Mouse (Mus musculus) frontal cortex, postnatal 36 days (tissue): ENCODE measurements around the gene Smim17.
"Not testable (repeated sequence)": the region's sequence is repeated elsewhere in the genome, so short reads cannot be mapped to it uniquely, and the experiment has no call there.

Experiments
- DNase-seq, 2 experiments: peaks; one replicate each; pipeline ENCODE4 v3.0.0; 2022; ENCODE audit warnings: low spot score in 2 of 2

Gene Smim17

DNA sequence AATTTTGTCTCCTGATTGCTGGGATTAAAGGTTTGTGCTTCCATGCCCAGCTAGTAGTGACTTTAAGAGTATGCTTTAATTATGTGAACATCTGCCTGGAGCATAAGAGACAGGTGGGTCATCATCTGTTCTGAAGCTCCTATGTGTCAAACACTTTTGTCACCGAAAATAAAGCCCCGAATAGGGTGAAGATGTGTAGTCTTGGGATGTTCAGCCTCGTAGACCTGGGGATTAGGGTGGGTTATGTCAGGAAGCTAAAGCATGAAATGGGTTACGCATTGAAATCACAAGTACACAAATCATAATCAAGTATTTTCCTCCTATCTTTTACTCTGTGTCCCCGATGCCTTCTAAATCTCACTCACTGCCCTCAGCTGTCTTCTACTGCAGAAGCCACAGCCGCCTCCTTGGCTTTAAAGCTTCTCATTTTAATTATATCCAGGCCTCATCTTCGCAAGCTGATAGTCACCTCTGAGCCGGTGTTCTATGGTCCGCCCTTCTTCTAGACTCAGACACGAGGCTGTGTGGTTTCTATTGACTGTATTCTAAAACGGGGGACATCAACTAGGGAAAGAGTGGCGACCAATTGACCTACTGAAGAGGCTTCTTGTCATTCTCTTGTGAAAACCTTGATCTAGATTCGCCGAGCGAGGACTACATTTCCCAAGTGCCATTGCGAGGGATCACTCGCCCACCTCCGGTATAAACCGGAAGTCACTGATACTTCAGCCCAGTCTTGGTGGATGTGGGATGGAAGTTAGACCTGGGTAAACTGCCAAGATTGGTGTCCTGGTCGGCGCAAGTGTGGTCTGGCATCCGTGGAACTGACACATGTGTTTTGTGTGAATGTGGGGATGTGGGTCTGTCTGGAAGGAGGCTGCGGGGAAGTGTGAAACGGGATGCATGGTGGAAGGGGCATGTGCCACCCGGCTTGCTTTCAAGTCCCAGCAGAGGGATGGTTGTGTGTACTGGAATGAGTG lies at the start of gene Smim17:
Gene Smim17 (plus strand): TSS at position 720 of the 980 bp plus-strand sequence.
- peak; percentile 75 to 84 for DNase-seq

- no peak for DNase-seq
Measured at GRCm38 (mm10) chr7:6358121-6358520, 40.4 kb upstream of the Smim17 start.

- DNase-seq: no peak
Measured at GRCm38 (mm10) chr7:6358937-6359590, 39.5 kb upstream of the Smim17 start.

DNA sequence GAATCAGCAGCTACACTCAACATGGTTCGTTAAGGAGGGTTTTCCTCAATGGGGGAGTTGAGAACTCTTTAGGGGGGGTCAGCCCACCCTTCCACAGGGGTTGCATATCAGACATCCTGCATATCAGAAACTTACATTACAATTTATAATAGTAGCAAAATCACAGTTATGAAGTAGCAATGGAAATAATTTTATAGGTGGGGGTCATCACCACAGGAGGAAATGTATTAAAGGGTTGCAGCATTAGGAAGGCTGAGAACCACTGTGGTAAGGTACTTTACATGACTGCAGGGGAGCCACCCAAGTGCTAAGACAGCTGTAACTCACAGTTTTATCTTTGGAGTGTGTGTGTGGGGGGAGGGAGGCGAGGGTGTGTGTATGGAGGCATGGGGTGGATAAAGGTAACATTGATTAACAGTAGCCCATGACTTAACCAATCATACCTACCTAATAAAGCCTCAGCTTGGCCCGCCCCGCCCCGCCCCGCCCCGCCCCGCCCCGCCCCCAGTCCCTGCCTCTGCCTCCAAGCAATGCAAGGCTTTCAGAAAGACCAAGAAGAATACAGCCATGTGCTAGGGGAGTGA lies 37.9 kb upstream of the Smim17 start:
- no peak for DNase-seq

- no peak for DNase-seq
Measured at GRCm38 (mm10) chr7:6361756-6362155, 36.8 kb upstream of the Smim17 start.

GRCm38 (mm10) chr7:6362268-6363046 lies 36.1 kb upstream of the Smim17 start:
- DNase-seq: peak; percentile 97 to 98

DNA sequence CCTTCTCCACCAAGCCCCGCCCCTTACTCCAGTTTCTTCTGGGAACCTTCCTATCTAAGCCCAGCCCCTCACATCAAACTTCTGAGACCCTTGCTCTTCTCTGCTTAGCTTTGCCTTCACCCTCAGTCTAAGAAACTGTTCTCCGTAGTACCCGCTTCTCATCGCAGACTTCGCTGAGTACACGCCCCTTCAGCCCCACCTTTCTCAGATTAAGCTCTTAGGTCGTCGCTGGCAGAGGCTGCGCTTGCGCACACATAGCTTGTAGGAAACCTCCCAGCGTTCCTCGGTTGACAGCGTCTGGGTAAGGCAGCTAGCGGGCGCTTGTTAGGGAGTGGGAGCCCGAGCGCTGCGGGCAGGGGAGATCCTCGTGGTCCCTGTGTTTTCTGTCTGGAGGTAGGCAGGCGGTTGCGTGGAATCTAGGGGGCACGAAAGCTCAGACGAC lies 35.4 kb upstream of the Smim17 start, which contains the start of gene Zfp78:
Gene Zfp78 (plus strand): TSS at position 234 of the 442 bp plus-strand sequence.
- DNase-seq: no peak

DNA sequence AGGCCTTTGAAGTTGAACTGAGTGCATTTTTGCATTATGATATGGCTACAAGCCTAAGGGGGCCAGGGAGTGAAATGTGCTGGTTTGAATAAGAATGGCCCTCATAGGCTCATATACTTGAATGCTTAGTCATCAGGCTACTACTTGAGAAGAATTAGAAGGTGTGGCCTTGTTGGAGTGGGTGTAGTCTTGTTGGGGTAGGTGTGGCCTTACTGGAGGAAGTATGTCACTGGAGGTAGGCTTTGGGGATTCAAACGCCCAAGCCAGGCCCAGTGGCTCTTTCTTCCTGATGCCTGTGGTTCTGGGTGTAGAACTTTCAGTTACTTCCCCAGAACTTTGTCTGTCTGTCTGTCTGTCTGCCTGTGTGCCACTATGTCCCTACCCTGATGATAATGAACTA lies 33.8 kb upstream of the Smim17 start:
- no peak for DNase-seq

- no peak for DNase-seq
Measured at GRCm38 (mm10) chr7:6367185-6367584, 31.3 kb upstream of the Smim17 start.

DNA sequence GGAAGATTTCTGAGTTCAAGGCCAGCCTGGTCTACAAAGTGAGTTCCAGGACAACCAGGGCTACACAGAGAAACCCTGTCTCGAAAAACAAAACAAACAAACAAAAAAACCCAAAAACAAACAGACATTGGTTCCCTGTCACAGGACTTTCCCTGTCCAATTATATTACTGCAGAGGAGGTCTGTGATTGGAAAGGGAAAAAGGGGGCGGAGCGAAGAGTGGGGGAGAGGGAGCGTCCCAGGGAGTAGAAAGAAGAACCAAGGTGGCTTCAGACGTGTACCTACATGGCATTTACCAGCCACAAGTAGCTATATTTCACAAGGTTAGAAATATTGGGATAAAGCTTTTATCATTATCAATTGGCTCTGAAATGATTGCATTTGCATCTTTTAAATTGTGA lies 30.4 kb upstream of the Smim17 start:
- DNase-seq: not testable (repeated sequence)

DNA sequence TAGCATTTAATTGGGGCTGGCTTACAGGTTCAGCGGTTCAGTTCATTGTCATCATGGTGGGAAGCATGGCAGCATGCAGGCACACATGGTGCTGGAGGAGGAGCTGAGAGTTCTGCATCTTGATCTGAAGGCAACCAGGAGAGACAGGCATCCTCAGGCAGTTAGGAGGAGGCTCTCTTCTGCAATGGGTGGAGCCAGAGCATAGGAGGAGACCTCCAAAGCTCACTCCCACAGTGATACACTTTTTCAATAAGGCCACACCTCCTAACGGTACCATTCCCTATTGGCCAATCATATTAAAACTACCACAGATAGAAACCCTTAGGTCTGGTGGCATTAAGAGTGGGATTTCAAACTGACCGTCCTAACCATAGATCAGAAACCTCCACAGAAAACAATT lies 29.1 kb upstream of the Smim17 start:
- DNase-seq: no peak

GRCm38 (mm10) chr7:6372993-6373392 lies 25.5 kb upstream of the Smim17 start:
- DNase-seq: no peak

GRCm38 (mm10) chr7:6378441-6378840 lies 20.1 kb upstream of the Smim17 start:
- DNase-seq: peak; percentile 54 to 82

DNA sequence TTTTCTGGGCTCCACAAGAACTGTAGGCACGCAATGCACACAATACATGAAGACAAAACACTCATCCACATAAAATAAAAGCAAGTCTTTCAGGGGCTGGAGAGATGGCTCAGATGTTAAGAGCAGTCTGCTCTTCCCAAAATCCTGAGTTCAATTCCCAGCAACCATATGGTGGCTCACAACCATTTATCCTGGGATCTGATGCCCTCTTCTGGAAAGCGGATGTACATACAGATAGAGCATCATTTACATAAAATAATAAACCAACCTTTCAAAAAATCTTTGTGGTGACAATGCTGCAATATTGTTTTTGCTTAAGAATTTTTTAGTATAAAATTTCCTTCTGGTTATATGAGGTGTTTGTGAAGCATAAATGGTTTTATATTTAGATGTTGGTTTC lies 17.1 kb upstream of the Smim17 start:
- DNase-seq: no peak

- DNase-seq: peak; percentile 89 to 91
Measured at GRCm38 (mm10) chr7:6383044-6383455, 15.5 kb upstream of the Smim17 start, which contains the start of gene Zfp28. Gene Zfp28 (plus strand): TSS chr7:6383295.

DNA sequence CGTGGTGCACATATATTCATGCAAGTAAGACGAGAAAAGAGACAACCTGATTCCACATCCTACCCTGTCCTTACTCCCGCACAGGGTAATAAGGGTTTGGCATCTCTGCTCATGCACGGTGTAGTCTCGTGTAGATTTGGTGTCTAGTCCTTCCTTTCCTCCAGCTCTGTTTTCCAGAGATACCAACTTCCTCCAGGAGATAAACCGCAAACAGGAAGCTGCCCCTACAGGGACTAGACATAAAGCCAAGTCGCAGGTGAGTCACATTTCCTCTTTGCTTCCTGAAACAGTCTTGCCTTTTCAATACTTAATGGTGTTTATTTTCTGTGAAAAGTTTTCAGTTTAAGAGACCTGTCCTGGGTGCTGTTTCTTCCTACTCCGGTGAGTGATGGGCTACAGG lies 14.5 kb upstream of the Smim17 start:
- DNase-seq: no peak

- peak in 1 of 2 experiments; percentile 14 for DNase-seq
Measured at GRCm38 (mm10) chr7:6386995-6387394, 11.5 kb upstream of the Smim17 start.

DNA sequence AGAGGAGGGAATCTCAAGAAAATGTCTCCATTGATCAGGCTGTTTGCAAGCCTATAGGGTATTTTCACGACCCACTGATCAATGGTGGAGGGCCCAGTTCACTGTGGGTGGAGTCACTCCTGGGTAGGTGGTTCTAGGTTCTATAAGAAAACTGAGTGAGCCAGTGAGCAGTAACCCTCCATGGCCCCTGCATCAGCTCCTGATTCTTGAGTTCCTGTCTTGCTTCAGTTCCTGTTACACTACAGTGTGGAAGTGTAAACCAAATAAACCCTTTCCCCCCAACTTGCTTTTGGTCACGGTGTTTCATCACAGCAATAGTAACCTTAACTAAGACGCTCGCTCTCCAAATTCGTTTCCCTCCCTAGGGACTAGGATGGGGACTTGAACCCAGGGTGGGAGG lies 9.5 kb upstream of the Smim17 start:
- no peak for DNase-seq

DNA sequence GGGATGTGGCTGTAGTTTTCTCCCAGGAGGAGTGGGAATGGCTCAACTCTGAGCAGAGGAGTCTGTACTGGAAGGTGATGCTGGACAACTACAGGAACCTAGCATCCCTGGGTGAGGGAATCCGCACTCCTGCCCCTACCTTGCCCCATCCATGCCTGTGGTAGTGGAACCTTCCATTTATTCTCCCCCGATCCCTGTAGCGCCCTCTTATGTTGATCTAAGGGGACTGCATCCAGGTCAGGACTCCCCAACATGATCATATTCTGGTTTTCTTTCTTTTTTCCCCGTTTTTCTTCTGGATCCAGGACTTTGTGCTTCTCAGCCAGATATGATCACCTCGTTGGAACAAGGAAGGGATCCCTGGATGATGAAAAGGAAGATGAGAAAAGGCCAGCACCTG lies 9.1 kb upstream of the Smim17 start:
- no peak for DNase-seq

DNA sequence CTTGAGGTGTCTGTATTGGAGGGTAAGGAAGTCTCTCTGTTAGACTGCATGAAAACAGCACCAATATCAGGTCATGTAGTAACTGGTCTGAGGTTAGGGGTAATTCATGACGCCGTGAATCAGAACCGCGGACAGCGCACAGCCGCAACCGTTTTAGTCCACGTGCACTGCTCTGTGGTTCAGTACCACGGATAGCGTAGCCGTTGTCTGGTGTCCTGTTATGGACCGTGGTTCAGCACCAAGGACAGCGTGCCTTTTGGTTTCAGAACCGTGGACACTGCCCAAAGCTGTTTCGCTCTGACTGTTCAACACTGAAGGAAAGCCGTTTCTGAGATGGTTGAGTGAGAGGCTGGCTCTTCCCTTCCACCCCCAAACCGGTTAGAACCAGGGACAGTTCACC lies 11.5 kb downstream of the Smim17 start, which contains the start of gene Gm20715:
Gene Gm20715 (plus strand): TSS at position 235 of the 400 bp plus-strand sequence.
- peak; percentile 60 to 73 for DNase-seq
